Mouse (Mus musculus): ENCODE data around the gene Crtc2.

- TF ChIP-seq CTCF (IDR thresholded peaks at IDR 0.05; ENCODE audit: low read depth) (no peak), EP300 (optimal IDR thresholded peaks at IDR 0.05) (no peak)
Measured at GRCm38 (mm10) chr3:90247960-90248745, 5.8 kb upstream of the Crtc2 start, which contains the start of gene Slc39a1.
